Mouse (Mus musculus): ENCODE measurements around the gene Slc25a51.
"Not testable (repeated sequence)": the region's sequence is repeated elsewhere in the genome, so short reads cannot be mapped to it uniquely, and the experiment has no call there.

Slc25a51 gene

GRCm38 (mm10) chr4:45402281-45402680, 6.3 kb downstream of the Slc25a51 start:
- DNase-seq (ENCODE audit: low read depth, low spot score), result no peak

- no peak for DNase-seq (ENCODE audit: low read depth, low spot score)
Measured at GRCm38 (mm10) chr4:45399421-45400210, 8.9 kb downstream of the Slc25a51 start.

GRCm38 (mm10) chr4:45398315-45398714, 10.3 kb downstream of the Slc25a51 start:
- not testable (repeated sequence) for DNase-seq (ENCODE audit: low read depth, low spot score)

- not testable (repeated sequence) for DNase-seq (ENCODE audit: low read depth, low spot score)
Measured at GRCm38 (mm10) chr4:45396211-45396610, 12.4 kb downstream of the Slc25a51 start.

- DNase-seq (ENCODE audit: low read depth, low spot score), result no peak
Measured at GRCm38 (mm10) chr4:45393658-45394057, 14.9 kb downstream of the Slc25a51 start.

GRCm38 (mm10) chr4:45392994-45393393, 15.6 kb downstream of the Slc25a51 start:
- no peak for DNase-seq (ENCODE audit: low read depth, low spot score)

GRCm38 (mm10) chr4:45392572-45392971, 16.0 kb downstream of the Slc25a51 start:
- DNase-seq (ENCODE audit: low read depth, low spot score), result no peak

GRCm38 (mm10) chr4:45392099-45392498, 16.5 kb downstream of the Slc25a51 start:
- no peak for DNase-seq (ENCODE audit: low read depth, low spot score)

GRCm38 (mm10) chr4:45387296-45387695, 21.3 kb downstream of the Slc25a51 start:
- not testable (repeated sequence) for DNase-seq (ENCODE audit: low read depth, low spot score)

GRCm38 (mm10) chr4:45382133-45382532, 26.4 kb downstream of the Slc25a51 start:
- DNase-seq (ENCODE audit: low read depth, low spot score), result not testable (repeated sequence)

- DNase-seq (ENCODE audit: low read depth, low spot score), result not testable (repeated sequence)
Measured at GRCm38 (mm10) chr4:45380903-45381580, 27.5 kb downstream of the Slc25a51 start.

GRCm38 (mm10) chr4:45376573-45376972, 32.0 kb downstream of the Slc25a51 start:
- DNase-seq (ENCODE audit: low read depth, low spot score), result no peak

- no peak for DNase-seq (ENCODE audit: low read depth, low spot score)
Measured at GRCm38 (mm10) chr4:45374879-45375278, 33.7 kb downstream of the Slc25a51 start.

- no peak for DNase-seq (ENCODE audit: low read depth, low spot score)
Measured at GRCm38 (mm10) chr4:45371261-45371660, 37.3 kb downstream of the Slc25a51 start.

- no peak for DNase-seq (ENCODE audit: low read depth, low spot score)
Measured at GRCm38 (mm10) chr4:45356653-45357052, 51.9 kb downstream of the Slc25a51 start.
